Mouse (Mus musculus) mouse trophoblast stem cell (cell line): ENCODE measurements around the gene A730049H05Rik.

Experiments
- in situ Hi-C, 2 experiments: fragments of 300-500 bp; cut with MseI, MboI; formaldehyde crosslinking; loops; 2 replicates in 1 of 2; 3 replicates in 1 of 2; pipeline ENCODE4 v1.15.1; 2025

A730049H05Rik gene

DNA sequence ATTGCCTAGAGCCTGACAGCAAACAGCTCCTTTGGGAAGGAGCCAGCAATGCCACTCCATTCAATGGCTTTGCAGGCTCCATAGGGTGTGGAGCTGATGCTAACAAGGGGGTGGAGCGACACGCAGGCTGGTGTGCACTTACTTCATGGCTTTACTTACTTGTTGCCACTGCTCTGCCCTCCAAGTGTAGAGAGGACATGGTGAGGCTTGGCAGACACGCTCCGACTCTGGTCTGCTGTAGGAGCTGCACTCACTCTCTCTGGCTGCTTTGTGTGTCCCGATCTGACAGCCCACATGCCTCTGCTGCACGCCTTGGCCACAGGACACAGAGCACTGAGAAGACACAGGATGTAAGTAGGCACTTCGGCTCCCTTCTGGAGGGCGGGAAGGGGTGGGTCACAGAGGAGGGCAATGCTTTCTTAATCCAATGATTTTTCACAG, at the start of gene A730049H05Rik:
A730049H05Rik (plus strand) TSS at position 168 of the 441 bp plus-strand sequence.
- in situ Hi-C loops = no loop called here

DNA sequence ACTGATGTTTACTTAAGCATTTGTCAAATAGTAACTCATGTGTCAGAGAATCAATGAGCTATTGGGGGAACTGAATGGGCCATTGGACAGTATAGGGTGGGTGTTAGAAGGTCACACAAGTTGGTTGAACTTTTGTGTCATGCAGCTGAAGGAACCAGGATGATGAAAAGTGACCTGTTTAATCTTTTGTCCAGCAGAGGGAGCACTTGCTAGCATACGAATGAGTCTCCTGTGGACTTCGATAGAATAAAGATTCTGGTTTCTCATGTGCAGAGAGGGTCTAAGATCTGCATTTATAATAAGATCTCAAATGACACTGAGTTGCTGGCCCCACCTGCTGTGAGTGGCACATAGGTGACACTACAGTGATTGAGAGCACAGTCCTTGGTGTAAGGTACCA, 39.9 kb upstream of the A730049H05Rik start:
- in situ Hi-C loops = loop anchor here (25.0 kb wide), 1 partner anchor 661 kb away; no protein-coding TSS in a partner anchor

DNA sequence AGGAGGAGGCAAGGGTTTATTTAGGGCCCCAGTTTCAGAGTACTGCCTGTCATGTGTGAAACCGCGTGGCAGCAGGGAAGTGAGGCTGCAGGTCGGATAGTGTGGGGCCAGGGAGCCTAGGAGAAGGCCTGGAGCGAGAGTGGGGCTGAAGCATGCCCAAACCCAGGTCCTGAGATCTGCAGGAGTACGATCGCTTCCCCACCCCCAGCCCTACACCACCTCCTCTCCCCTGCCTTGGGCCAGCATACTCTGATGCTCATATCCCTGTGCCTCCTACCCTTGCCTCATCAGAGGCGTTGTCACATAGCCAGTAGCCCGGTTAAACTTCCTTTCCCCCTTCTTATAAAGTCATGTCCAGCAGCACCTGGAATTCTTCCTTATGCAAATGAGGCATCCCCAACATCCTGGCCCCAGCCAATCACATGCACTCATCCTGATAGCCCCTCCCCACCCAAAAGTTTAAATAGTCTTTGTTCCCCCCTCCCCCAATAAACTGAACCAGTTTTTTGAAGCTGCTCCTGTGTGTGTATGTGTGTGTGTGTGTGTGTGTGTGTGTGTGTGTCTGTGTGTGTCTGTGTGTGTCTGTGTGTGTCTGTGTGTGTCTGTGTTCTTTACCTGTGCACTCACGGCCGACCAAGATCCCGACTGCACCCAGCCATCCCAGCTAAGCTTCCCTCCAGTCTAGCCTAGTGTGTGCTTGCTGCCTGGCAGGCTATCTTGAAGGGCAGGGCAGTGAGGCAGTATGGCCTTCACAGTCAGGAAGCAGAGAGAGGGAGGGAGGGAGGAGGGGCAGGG, 36.9 kb upstream of the A730049H05Rik start:
- in situ Hi-C loops = loop anchor here (25.0 kb wide), 1 partner anchor 658 kb away; no protein-coding TSS in a partner anchor

DNA sequence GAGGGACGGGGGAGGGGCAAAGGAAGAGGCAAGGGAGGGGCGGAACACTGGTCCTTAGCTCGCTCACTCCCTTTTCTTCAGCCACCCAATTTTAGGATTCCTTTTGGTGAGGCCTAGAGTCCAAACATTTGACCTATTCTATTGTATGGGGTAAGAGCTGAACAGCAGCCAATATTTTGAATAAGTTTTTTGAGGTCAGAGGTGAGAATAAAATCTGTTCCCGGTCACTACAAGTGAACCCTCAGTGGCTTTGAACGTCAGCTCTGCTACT, 36.4 kb upstream of the A730049H05Rik start:
- in situ Hi-C loops = loop anchor here (25.0 kb wide), 1 partner anchor 657 kb away; no protein-coding TSS in a partner anchor

DNA sequence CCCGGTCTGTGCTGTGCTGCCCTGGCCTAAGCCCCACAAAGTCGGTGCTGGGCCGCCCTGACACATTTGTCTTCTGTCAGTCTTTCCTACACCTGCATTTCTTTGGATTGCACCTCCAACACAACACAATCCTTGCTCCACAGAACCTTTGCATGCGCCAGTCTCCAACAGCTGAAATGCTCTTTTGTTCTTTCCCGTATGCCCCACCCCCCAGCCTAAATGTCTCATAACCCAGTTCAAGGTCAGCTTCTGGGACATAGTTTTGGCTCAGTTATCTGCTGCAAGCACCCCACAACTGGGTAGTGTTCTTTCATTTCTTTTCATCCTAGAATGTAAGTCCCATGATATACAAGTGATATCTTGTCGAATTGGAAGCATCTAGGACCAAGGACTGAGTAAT, 34.8 kb upstream of the A730049H05Rik start:
- in situ Hi-C loops = loop anchor here (25.0 kb wide), 1 partner anchor 656 kb away; no protein-coding TSS in a partner anchor

DNA sequence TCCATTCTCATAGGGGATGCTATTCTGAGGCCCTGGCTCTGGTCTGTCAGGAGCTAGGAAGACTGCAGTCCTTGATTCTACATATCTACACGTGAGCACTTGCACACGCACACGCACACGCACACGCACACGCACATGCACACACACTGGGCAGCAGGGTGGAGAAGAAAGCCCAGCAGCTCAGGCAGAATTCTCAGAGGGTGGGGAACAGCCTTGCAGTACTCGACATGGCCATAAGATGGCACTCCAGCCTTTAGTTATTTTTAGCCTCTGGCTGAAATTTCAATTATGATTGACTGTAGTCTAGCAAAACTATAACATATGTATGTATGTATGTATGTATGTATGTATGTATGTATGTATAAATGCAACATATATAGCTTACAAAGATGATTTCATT, 31.5 kb upstream of the A730049H05Rik start:
- in situ Hi-C loops = loop anchor here (25.0 kb wide), 1 partner anchor 653 kb away; no protein-coding TSS in a partner anchor

DNA sequence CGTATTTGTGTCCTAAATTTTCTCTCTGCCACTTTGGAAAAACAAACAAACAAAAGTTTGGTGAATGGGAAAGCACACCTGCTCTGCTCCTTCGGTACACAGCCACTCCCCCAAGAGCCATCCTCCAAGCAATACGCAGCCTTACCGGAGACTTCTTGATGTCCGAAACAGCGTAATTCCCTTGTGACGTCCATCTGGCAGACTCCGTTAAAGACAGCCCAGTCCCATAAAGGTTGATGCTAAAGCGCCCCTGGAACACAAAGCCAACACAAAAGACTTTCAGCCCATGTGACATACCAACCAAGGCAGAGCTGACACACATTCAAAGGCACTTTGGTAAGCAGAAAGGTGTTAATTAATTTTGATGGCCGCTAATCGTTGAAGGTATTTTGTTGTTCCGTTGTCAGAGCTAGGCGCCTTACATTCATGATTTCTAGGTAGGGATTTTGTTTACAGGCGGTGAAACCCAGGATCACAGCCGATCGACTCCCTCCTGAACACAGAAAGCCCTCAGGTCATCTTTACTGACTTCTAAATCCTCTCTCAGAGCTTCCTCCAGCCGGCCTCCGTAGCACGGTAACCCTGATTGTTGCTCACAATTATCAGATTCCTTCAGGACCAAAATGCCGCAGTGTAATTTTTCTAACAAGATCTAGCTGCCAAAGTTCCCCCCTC, 29.4 kb upstream of the A730049H05Rik start:
- in situ Hi-C loops = loop anchor here (25.0 kb wide), 1 partner anchor 650 kb away; no protein-coding TSS in a partner anchor

DNA sequence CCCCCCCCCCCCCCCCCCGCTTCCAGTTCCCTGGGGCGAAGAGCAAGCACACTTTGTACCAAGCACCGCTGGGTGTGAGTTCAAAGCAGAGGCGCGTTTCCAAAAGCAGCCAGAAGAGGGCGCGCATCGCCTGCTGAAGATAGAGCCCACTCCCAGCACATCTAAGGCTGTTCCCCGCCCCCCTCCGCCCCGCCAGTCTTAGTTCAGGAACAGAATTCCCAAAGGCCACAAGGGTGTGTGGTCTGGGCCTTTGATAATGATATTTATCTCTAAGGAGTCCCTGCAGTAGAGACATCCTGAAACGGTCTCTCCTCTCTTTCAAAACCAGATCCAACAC, 28.9 kb upstream of the A730049H05Rik start:
- in situ Hi-C loops = loop anchor here (25.0 kb wide), 1 partner anchor 650 kb away; no protein-coding TSS in a partner anchor

DNA sequence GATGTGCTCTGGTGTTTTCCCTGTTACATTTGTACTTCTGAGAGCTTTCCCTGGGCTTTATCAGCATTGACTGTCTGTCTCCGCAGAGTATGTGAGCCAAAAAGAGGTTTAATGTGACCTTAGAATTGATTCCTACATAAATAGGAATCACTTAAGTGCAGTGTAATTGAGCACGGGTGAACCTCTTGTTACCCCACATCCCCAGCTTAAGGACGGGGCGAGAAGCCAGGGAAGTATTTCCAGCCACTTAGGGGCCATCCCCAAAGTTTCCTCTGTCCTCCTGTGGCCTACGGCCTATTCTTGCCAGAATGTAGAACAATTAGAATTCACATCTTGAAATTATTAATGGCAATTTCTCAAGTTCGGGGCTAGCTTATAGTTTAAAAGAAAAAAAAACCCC, 22.5 kb upstream of the A730049H05Rik start:
- in situ Hi-C loops = loop anchor here (25.0 kb wide), 1 partner anchor 643 kb away; no protein-coding TSS in a partner anchor

DNA sequence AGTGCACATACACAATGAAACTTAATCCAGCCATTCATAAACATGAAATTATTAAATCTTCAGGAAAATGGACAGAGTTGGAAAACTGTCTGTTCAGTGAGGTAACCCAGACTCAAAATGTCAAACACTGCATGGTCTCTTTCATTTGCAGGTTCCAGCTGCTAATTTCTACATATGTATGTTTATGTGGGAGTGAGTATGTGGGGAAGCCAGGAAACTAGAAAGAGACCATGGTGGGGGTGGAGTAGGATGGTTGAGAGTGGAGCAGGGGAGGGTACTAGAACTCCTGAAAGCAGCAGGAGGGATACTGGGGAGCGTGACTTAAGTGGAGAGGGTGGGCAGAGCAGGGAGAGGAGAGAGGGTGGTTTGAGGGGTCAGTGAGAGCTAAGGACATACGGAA, 14.8 kb upstream of the A730049H05Rik start:
- in situ Hi-C loops = no loop called here

DNA sequence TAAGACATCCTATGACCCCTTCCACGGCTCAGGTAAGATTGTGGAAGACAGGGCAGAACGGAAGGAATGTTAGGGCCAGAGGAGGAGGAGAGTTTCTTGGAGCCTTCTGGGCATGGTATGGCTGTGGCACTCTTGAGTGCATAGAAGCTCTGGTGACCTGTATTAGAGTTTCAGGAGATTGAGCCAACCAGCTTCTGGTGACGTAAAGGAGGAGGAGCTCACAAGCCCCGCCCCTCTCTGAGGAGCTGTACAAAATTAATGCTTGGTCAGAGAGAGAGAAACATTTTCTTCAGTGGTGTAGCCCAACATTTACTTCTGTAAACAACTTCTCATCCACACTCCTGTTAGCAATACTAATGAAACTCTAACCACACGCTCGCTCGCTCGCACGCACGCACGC, 13.9 kb upstream of the A730049H05Rik start:
- in situ Hi-C loops = no loop called here

DNA sequence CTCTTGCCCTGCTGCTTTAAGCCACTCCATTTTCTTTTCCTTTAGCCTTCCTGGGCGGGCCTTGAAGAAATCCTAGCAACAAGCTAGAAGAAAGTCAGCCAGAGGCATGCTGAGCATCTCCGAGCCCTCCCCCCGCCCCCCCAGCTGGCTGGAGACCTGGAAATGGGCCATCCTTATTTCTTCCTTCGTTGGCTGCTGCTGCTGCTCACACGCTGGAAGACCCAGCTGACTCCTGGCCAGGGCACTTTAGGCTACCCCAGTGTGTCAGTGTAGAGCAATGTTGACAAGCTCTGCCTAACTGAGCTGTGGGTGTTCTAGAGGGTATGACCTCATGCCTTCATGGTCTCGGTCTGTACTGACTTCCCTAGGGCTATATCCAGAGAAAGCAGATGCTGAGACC, 13.1 kb upstream of the A730049H05Rik start:
- in situ Hi-C loops = no loop called here

DNA sequence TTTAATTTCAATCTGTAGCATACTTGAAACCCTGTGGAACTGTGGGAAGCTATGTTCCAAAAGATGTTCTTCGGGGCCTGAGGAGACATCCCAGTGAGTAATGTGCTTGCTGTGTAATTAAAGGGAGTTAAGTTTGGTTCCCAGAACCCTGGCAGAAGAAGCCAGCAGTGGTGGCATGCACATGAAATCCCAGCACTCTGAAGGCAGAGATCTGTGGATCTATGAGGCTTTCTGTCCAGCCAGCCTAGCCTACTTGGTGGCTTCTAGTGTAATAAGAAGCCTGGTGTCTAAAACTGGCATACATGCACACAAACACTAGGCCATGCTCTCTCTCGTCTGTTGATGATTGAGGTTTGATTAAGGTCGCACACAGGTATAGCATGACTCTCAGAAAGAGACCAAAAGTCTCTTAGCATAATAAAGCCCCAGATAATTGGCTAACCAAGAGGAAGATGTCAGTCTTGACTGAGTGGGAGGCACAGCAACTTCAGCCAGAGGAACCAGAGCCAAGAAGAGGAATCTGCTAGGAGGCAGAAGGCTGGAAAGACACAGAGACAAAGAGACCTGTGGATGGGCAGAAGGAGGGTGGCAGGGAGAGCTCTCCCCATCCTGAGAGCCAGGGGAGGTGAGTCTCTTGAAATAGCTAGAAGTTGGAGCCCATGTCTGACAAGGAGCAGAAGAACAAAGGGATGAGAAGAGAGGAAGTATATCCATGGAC, 11.9 kb upstream of the A730049H05Rik start:
- in situ Hi-C loops = no loop called here

DNA sequence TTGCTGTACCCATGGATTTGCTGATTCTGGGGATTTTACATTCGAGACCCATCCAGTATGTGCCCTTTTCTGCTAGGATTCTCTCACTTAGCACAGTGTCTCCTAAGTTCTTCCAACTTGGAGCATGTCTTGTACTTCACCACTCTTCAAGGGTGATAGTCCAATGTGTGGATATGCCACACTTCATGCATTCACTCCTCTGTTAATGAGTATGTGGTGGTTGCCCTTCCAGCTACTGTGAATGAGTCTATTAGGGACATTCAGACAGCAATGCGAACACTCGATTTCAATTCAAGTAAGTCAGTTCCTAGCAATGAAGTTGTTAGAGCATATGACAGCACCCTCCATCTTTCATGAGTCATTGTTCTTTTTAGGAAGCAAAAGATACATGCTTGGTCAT, 6.5 kb upstream of the A730049H05Rik start:
- in situ Hi-C loops = no loop called here

DNA sequence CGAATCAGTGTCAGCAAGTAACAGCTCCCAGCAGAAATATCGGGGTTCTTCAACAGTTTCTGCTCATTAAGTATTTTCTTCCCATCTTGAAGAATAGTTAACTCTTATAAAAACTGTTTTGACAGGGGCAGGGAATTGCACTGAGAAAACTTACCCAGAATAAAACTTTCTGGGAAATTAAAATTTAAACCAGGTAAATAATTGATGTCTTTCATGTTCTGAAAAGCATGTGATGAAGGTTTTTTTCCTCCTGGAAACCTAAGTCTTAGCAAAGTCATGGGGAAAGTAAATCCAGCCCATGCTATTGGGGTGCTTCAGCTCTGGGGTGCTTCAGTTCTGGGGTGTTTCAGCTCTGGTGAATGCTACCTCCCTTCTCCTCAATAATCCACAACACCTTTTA, 5.7 kb upstream of the A730049H05Rik start:
- in situ Hi-C loops = no loop called here

DNA sequence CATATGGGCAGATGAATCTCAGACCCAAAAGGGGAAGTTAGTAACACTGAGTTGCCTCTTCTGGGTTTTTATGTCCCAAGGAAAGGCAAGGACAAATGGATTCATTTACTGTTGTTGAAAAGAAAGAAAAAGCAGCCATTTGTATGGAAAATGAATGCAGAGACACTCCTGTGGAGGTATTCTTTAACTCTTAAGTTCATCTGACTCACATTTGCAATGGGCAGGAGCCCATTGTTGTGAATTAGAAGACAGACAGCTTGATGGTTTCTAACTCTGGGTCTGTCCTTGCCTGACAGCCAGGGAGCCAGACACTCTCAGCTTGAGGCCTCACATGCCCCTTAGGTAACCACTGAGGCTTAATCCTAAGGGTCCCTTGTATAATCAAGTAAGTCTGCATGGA, 4.7 kb upstream of the A730049H05Rik start:
- in situ Hi-C loops = no loop called here

DNA sequence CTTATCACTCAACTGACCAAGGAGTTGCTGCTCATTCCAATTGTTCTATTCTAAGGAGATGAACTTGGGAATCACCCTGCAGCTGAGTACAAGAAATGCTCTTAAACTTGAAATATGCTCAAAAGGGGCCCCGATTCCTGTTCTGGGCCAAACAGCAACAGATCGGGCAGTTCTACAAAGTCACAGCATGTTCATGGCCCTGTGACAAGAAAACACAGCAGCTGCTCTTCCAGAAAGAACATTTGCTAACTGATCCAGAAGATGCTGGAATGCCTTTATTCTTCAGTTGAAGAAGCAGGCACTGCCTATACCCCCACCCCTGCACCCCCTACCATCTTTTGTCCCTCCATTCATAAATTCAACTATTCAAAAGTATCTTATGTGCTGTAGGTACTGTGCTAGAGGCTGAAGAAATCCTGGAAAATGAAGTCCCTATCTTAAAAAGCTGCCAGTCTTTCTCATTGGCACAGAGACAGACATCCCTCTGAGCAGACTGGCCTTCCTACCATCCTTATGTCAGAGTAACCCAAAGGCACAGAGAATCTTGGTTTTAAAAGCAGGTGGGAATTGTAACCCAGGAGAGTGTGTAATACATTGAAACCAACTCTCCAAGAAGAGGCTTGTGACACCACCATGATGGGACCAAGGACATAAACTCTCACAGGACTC, 3.4 kb upstream of the A730049H05Rik start:
- in situ Hi-C loops = no loop called here

DNA sequence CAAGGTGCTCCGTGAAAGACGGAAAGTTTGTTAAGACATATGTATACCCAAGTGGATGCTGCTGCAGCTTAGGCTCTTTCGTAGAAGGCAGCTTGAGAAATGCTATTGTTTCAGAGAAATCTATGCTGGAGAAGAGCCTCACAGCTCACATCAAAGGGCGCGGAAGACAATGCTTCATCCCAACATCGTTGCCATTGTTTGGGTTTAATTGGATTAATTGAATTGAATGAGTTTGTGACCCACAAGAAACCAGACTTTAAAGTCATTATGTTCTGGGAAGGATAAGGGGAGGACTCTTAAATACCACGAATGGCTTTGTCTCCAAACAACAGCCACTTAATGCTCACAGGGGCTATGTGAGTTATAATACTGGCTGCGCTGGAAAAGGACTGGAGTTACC, 1.4 kb downstream of the A730049H05Rik start:
- in situ Hi-C loops = no loop called here

DNA sequence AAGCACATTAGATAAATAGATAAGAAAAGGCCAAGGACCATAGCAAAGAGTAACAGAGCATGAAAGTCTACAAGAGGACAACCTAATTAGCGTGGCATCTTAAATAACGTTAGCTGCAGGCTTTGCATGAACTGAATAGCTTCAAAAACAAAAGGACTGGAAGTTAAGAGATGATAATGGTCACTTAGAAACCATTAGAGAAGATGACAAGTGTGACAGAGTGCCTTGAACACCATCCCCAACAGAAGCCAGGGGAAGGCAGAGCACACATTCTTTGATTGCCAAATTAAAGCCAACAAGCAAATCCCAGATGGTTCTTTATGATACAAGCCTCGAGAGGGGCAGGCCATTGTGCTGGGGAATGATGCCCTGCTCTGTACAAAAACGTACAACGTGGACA, 5.3 kb downstream of the A730049H05Rik start:
- in situ Hi-C loops = no loop called here

DNA sequence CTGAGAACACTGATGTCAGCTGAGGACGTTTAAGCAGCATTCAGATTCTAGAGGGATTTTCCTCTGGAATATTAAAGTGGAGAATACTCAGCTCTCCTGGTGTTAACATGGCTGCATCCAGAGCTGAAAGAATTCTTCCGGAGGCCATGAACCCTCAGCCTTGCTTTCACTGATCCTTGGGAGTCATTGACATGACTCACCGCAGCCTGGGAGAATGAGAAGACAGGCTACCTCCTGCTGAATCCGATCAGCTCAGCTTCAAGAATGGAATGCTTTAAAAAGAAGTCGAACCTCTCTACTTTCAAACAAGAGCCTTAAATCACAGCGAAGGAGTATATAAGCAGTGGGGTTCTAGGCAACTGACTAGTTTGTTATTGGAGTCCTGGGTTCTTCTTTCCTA, 5.7 kb downstream of the A730049H05Rik start:
- in situ Hi-C loops = no loop called here

DNA sequence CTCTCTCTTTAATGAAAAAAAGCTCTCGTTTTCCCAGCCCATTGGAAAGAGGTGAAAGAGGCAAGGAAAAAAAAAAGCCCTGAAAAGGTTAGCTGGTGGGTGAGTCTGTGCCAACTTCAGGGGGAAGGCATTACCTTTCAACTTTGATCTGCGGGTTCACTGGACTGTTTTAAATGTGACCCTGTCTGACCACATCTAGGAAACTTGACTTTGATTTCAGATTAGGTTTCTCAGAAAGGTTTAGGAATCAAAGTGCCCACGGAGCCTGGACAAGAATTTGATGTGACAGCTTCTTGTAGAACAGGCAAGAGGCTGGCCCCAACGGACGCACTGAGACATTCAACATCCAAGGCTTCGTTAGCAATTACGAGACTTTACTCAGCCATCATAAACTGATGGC, 7.7 kb downstream of the A730049H05Rik start:
- in situ Hi-C loops = no loop called here

DNA sequence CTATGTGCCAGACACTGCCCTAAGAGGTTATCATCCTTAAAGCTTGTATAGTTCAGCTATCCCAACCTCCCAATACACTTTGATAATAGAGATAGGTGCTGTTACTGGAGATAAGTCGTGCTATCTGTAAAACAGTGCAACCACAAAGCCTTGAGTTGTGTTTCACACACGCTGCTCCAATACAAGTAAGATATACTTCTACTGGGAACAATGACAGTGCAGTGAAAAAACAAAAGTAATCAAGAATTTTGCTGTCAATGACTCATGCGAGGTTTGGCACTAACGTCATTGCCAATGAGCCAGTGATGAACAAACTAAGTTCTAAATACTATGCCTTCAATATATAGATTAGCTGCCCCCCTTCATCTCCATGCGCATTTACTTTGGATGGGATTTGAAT, 10.3 kb downstream of the A730049H05Rik start:
- in situ Hi-C loops = no loop called here
